Mouse (Mus musculus) CH12.LX (cell line): Measurements from ENCODE around the gene Ttyh2. TPM values are rescaled to one million over a fixed set of nuclear protein-coding genes. Genes with fewer than 3 reads are reported as not detected.

ENCODE experiments used
- DNase-seq: peaks from one replicate; pipeline ENCODE4 v3.0.0-alpha.2; 2013; ENCODE audit errors: extremely low read depth
- H3K27ac ChIP-seq: 2 replicates; pipeline ENCODE4 v1.5.1; 2012; ENCODE audit warnings: low read depth, mild to moderate bottlenecking, control low read depth, moderate library complexity; ENCODE audit not compliant: insufficient read depth
- H3K27me3 ChIP-seq: replicated peaks from 2 replicates; pipeline ENCODE3; 2012; ENCODE audit warnings: inconsistent platforms
- H3K36me3 ChIP-seq, 2 experiments: replicated peaks in 1 of 2; 2 replicates each; pipeline versions ENCODE3 to v1.6.1; 2012; ENCODE audit warnings: inconsistent platforms in 1 of 2, low read length in 1 of 2, mild to moderate bottlenecking in 1 of 2, mixed read lengths in 1 of 2, moderate library complexity in 1 of 2; ENCODE audit not compliant: control insufficient read depth in 1 of 2, insufficient read depth in 1 of 2
- H3K4me1 ChIP-seq, 2 experiments: 2 replicates each; pipeline ENCODE4 v1.6.1; 2012; ENCODE audit warnings: inconsistent platforms in 1 of 2, moderate library complexity in 1 of 2; ENCODE audit not compliant: insufficient read depth in 2 of 2, control insufficient read depth in 1 of 2
- H3K4me2 ChIP-seq: 2 replicates; pipeline ENCODE4 v1.6.1; 2012; ENCODE audit warnings: low read depth, mild to moderate bottlenecking, control low read depth; ENCODE audit not compliant: poor library complexity, insufficient read depth, severe bottlenecking
- H3K4me3 ChIP-seq, 3 experiments: fragments of 150-350 bp in 1 of 3; sonication (generic) in 1 of 3; replicated peaks in 1 of 3; 2 replicates each; pipeline versions ENCODE3 to v1.5.1; 2011 to 2012; ENCODE audit warnings: low read depth in 2 of 3, low read length in 2 of 3, mild to moderate bottlenecking in 2 of 3, moderate library complexity in 2 of 3, control low read depth in 1 of 3, improper control_type of control experiment in 1 of 3, inconsistent platforms in 1 of 3, mixed read lengths in 1 of 3; ENCODE audit not compliant: poor library complexity in 1 of 3
- H3K79me2 ChIP-seq: replicated peaks from 2 replicates; pipeline ENCODE4 v1.6.1; 2012; ENCODE audit warnings: mild to moderate bottlenecking, moderate library complexity; ENCODE audit not compliant: control insufficient read depth, poor library complexity, insufficient read depth, severe bottlenecking; ENCODE audit errors: extremely low read depth
- H3K9ac ChIP-seq: 2 replicates; pipeline ENCODE4 v1.6.1; 2012; ENCODE audit warnings: low read depth, mild to moderate bottlenecking, control low read depth, moderate library complexity; ENCODE audit not compliant: insufficient read depth
- H3K9me3 ChIP-seq: replicated peaks from 2 replicates; pipeline ENCODE3; 2012; ENCODE audit warnings: low read length, inconsistent platforms, mixed read lengths
- BHLHE40 ChIP-seq: IDR thresholded peaks from 2 replicates; pipeline ENCODE4 v1.6.1; 2011; ENCODE audit warnings: mild to moderate bottlenecking, low read depth, low read length, improper control_type of control experiment
- CHD1 ChIP-seq: IDR thresholded peaks from 2 replicates; pipeline ENCODE4 v1.6.1; 2012; ENCODE audit warnings: low read depth, low read length, improper control_type of control experiment, inconsistent platforms
- CHD2 ChIP-seq: IDR thresholded peaks from 2 replicates; pipeline ENCODE4 v1.6.1; 2011; ENCODE audit warnings: low read length, improper control_type of control experiment
- CTCF ChIP-seq, 2 experiments: IDR thresholded peaks in 1 of 2; conservative IDR thresholded peaks in 1 of 2; 2 replicates each; pipeline ENCODE4 v1.5.1; 2011 to 2012; ENCODE audit warnings: low read depth in 2 of 2, low read length in 2 of 2, improper control_type of control experiment in 1 of 2, inconsistent platforms in 1 of 2, mild to moderate bottlenecking in 1 of 2, moderate library complexity in 1 of 2
- E2F4 ChIP-seq: IDR thresholded peaks from 2 replicates; pipeline ENCODE4 v1.6.1; 2011; ENCODE audit warnings: low read depth, low read length, improper control_type of control experiment; ENCODE audit not compliant: insufficient replicate concordance
- ELF1 ChIP-seq: IDR thresholded peaks from 2 replicates; pipeline ENCODE4 v1.6.1; 2014; ENCODE audit warnings: low read depth, mild to moderate bottlenecking, inconsistent platforms, low read length, improper control_type of control experiment
- EP300 ChIP-seq: IDR thresholded peaks from 2 replicates; pipeline ENCODE4 v1.6.1; 2011; ENCODE audit warnings: low read length, improper control_type of control experiment
- ETS1 ChIP-seq: conservative IDR thresholded peaks from 2 replicates; pipeline ENCODE4 v1.6.1; 2012; ENCODE audit warnings: low read depth, mild to moderate bottlenecking, inconsistent platforms, low read length, improper control_type of control experiment, moderate library complexity
- GABPA ChIP-seq: IDR thresholded peaks from 2 replicates; pipeline ENCODE4 v1.6.1; 2012; ENCODE audit warnings: low read depth, low read length, improper control_type of control experiment, inconsistent platforms; ENCODE audit not compliant: insufficient replicate concordance
- HCFC1 ChIP-seq: IDR thresholded peaks from 2 replicates; pipeline ENCODE4 v1.6.1; 2012; ENCODE audit warnings: low read depth, mild to moderate bottlenecking, inconsistent platforms, low read length, improper control_type of control experiment
- IRF4 ChIP-seq: IDR thresholded peaks from 2 replicates; pipeline ENCODE4 v1.6.1; 2014; ENCODE audit warnings: low read depth, mild to moderate bottlenecking, inconsistent platforms, low read length, improper control_type of control experiment
- JUN ChIP-seq: IDR thresholded peaks from 2 replicates; pipeline ENCODE4 v1.6.1; 2011; ENCODE audit warnings: low read depth, mild to moderate bottlenecking, low read length, improper control_type of control experiment, moderate library complexity; ENCODE audit not compliant: insufficient read depth
- JUND ChIP-seq: conservative IDR thresholded peaks from 2 replicates; pipeline ENCODE4 v1.6.1; 2011; ENCODE audit warnings: low read depth, low read length, improper control_type of control experiment
- KAT2A ChIP-seq: IDR thresholded peaks from 2 replicates; pipeline ENCODE4 v1.6.1; 2012; ENCODE audit warnings: low read length, improper control_type of control experiment, inconsistent platforms; ENCODE audit not compliant: insufficient replicate concordance
- MAFK ChIP-seq: IDR thresholded peaks from 2 replicates; pipeline ENCODE4 v1.6.1; 2011; ENCODE audit warnings: low read length, improper control_type of control experiment; ENCODE audit not compliant: insufficient replicate concordance
- MAX ChIP-seq: IDR thresholded peaks from 2 replicates; pipeline ENCODE4 v1.6.1; 2011; ENCODE audit warnings: low read length, improper control_type of control experiment
- MAZ ChIP-seq: IDR thresholded peaks from 2 replicates; pipeline ENCODE4 v1.6.1; 2012; ENCODE audit warnings: low read depth, mild to moderate bottlenecking, inconsistent platforms, low read length, improper control_type of control experiment, moderate library complexity
- MEF2A ChIP-seq: IDR thresholded peaks from 2 replicates; pipeline ENCODE4 v1.6.1; 2014; ENCODE audit warnings: low read depth, mild to moderate bottlenecking, inconsistent platforms, low read length, improper control_type of control experiment, borderline replicate concordance
- MXI1 ChIP-seq: IDR thresholded peaks from 2 replicates; pipeline ENCODE4 v1.6.1; 2011; ENCODE audit warnings: mild to moderate bottlenecking, low read depth, low read length, improper control_type of control experiment
- MYC ChIP-seq: IDR thresholded peaks from 2 replicates; pipeline ENCODE4 v1.6.1; 2011; ENCODE audit warnings: low read depth, mild to moderate bottlenecking, improper control_type of control experiment, low read length
- NELFE ChIP-seq: IDR thresholded peaks from 2 replicates; pipeline ENCODE4 v1.6.1; 2011; ENCODE audit warnings: low read depth, low read length, improper control_type of control experiment
- NRF1 ChIP-seq: IDR thresholded peaks from 2 replicates; pipeline ENCODE4 v1.6.1; 2014; ENCODE audit warnings: low read depth, mild to moderate bottlenecking, inconsistent platforms, low read length, improper control_type of control experiment, moderate library complexity
- PAX5 ChIP-seq: IDR thresholded peaks from 2 replicates; pipeline ENCODE4 v1.6.1; 2012; ENCODE audit warnings: low read length, inconsistent platforms, mixed read lengths
- POLR2A ChIP-seq: IDR thresholded peaks from 2 replicates; pipeline ENCODE4 v1.6.1; 2011; ENCODE audit warnings: low read depth, mild to moderate bottlenecking, improper control_type of control experiment, low read length
- POLR2AphosphoS2 ChIP-seq: IDR thresholded peaks from 2 replicates; pipeline ENCODE4 v1.6.1; 2011; ENCODE audit warnings: low read depth, low read length, improper control_type of control experiment
- RAD21 ChIP-seq: IDR thresholded peaks from 2 replicates; pipeline ENCODE4 v1.6.1; 2011; ENCODE audit warnings: low read depth, mild to moderate bottlenecking, low read length, improper control_type of control experiment, moderate library complexity
- RCOR1 ChIP-seq: conservative IDR thresholded peaks from 2 replicates; pipeline ENCODE4 v1.6.1; 2012; ENCODE audit warnings: low read depth, mild to moderate bottlenecking, inconsistent platforms, low read length, improper control_type of control experiment
- SIN3A ChIP-seq: IDR thresholded peaks from 2 replicates; pipeline ENCODE4 v1.6.1; 2012; ENCODE audit warnings: low read length, improper control_type of control experiment, inconsistent platforms
- SMC3 ChIP-seq: IDR thresholded peaks from 2 replicates; pipeline ENCODE4 v1.6.1; 2011; ENCODE audit warnings: low read depth, low read length, improper control_type of control experiment
- TBP ChIP-seq: conservative IDR thresholded peaks from 2 replicates; pipeline ENCODE4 v1.6.1; 2011; ENCODE audit warnings: low read depth, low read length, improper control_type of control experiment
- TCF12 ChIP-seq: IDR thresholded peaks from 2 replicates; pipeline ENCODE4 v1.6.1; 2014; ENCODE audit warnings: low read depth, mild to moderate bottlenecking, inconsistent platforms, low read length, improper control_type of control experiment
- UBTF ChIP-seq: IDR thresholded peaks from 2 replicates; pipeline ENCODE4 v1.6.1; 2012; ENCODE audit warnings: low read depth, mild to moderate bottlenecking, inconsistent platforms, low read length, improper control_type of control experiment, moderate library complexity
- USF1 ChIP-seq: IDR thresholded peaks from 2 replicates; pipeline ENCODE4 v1.6.1; 2014; ENCODE audit warnings: low read depth, mild to moderate bottlenecking, inconsistent platforms, low read length, improper control_type of control experiment
- USF2 ChIP-seq: conservative IDR thresholded peaks from 2 replicates; pipeline ENCODE4 v1.6.1; 2011; ENCODE audit warnings: low read depth, low read length, improper control_type of control experiment
- ZC3H11A ChIP-seq: IDR thresholded peaks from 2 replicates; pipeline ENCODE4 v1.6.1; 2012; ENCODE audit warnings: low read depth, mild to moderate bottlenecking, inconsistent platforms, low read length, improper control_type of control experiment
- ZKSCAN1 ChIP-seq: IDR thresholded peaks from 2 replicates; pipeline ENCODE4 v1.6.1; 2012; ENCODE audit warnings: low read depth, inconsistent platforms, low read length, improper control_type of control experiment, borderline replicate concordance
- ZMIZ1 ChIP-seq: IDR thresholded peaks from 2 replicates; pipeline ENCODE4 v1.6.1; 2012; ENCODE audit warnings: low read depth, mild to moderate bottlenecking, inconsistent platforms, low read length, improper control_type of control experiment
- ZNF384 ChIP-seq: IDR thresholded peaks from 2 replicates; pipeline ENCODE4 v1.6.1; 2012; ENCODE audit warnings: low read depth, low read length, improper control_type of control experiment, inconsistent platforms
- dilution Hi-C: fragments of 300-500 bp; cut with MboI; formaldehyde crosslinking; loops from 2 replicates; pipeline ENCODE4 v1.14.3; 2020; ENCODE audit warnings: low sequenced_read_pairs; ENCODE audit not compliant: extremely low pct_unique_long_range_greater_than_20kb, extremely low pct_ligation_motif_present
- in situ Hi-C: fragments of 300-500 bp; cut with MboI; formaldehyde crosslinking; loops from 3 replicates; pipeline ENCODE4 v1.14.3; 2019; ENCODE audit warnings: low sequenced_read_pairs, low pct_ligation_motif_present, low pct_unique_long_range_greater_than_20kb, mixed read lengths
- polyA plus RNA-seq: library from polyadenylated mRNA; unstranded; fragments of >175 nt; gene quantifications from 2 replicates; pipeline ENCODE4 v1.2.1, GENCODE M21; 2012; ENCODE audit warnings: low read depth; ENCODE audit not compliant: insufficient read length
- total RNA-seq, 2 experiments: library from RNA; depleted of rRNA; stranded (reverse); fragments of 300-350 nt in 1 of 2; fragments of >200 nt in 1 of 2; gene quantifications; 2 replicates each; pipeline ENCODE4 v1.2.3; 2012 to 2014

Gene Ttyh2
- 1.4 TPM in 2 replicates for total RNA-seq (2012; rRNA removed)
- total RNA-seq (2014; rRNA removed), result 0.82 and 1.2 TPM in 2 replicates
- polyA plus RNA-seq, result 2.4 TPM in 2 replicates

DNA sequence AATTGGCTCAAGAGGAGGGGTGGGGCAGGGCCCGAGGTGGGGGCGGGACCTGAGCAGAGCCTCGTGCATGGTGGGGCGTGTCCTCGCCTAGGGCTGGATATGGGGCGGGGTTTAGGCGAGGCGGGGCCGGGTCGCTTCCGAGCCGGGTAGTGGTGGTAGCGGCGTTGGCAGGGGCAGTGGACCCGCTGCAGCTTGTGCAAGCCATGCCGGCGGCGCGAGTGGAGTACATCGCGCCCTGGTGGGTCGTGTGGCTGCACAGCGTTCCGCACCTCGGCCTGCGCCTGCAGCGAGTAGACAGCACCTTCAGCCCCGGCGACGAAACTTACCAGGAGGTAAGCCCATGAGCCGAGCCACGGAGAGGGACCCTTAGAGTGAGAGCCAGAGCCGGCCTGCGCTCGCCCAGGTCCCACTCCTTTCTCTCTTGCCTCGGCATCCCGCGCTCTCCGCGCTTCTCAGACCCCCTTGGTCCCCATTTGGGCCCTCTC lies at the start of gene Ttyh2:
Gene Ttyh2, plus strand, starts transcription at position 91 of the 485 bp plus-strand sequence.
- DNase-seq, result peak; percentile 82
- H3K9me3 ChIP-seq, result no peaks in the 10 kb centered on the region
- H3K79me2 ChIP-seq, result peaks cover 12% of the 10 kb centered on the region
- H3K9ac ChIP-seq, result 0 out of 2 replicates have a peak within 1 kb of the TSS, but pooled peaks have one; percentile 0
- dilution Hi-C loops (no loop called here), in situ Hi-C loops (no loop called here)
- H3K27me3 ChIP-seq, result no peaks in the 10 kb centered on the region
- H3K4me3 ChIP-seq, result peak within 1 kb of the TSS; percentile 44 to 59 (median 54)
- peak within 1 kb of the TSS; percentile 38 for H3K4me2 ChIP-seq
- peaks cover 12 to 60% of the 10 kb centered on the region in 2 experiments for H3K4me1 ChIP-seq
- peaks cover 36 to 54% of the 10 kb centered on the region in 2 experiments for H3K36me3 ChIP-seq
- no peak for TF ChIP-seq CHD1
- no peak for TF ChIP-seq ZNF384
- peak; percentile 45; the same call in 1 of the 2 replicates for TF ChIP-seq MAX
- TF ChIP-seq USF2, result no peak
- TF ChIP-seq CHD2, result no peak
- TF ChIP-seq JUN, result no peak
- TF ChIP-seq ZMIZ1, result 0 out of 2 replicates have a peak, but pooled peaks have one; percentile 43
- no peak for TF ChIP-seq RAD21
- TF ChIP-seq ELF1, result no peak
- no peak for TF ChIP-seq ZKSCAN1
- no peak for TF ChIP-seq USF1
- TF ChIP-seq MYC, result no peak
- TF ChIP-seq ETS1, result no peak
- no peak for TF ChIP-seq MEF2A
- no peak for TF ChIP-seq GABPA
- no peak for TF ChIP-seq PAX5
- no peak for TF ChIP-seq EP300
- peak; percentile 49; the same call in 1 of the 2 replicates for TF ChIP-seq TCF12
- TF ChIP-seq E2F4, result no peak
- TF ChIP-seq MAZ, result 0 out of 2 replicates have a peak, but pooled peaks have one; percentile 30
- no peak for TF ChIP-seq SMC3
- no peak for TF ChIP-seq POLR2AphosphoS2
- TF ChIP-seq POLR2A, result peak; percentile 26; the same call in 1 of the 2 replicates
- TF ChIP-seq KAT2A, result no peak
- 0 out of 2 replicates have a peak, but pooled peaks have one; percentile 54 for TF ChIP-seq SIN3A
- TF ChIP-seq IRF4, result no peak
- TF ChIP-seq NELFE, result no peak
- no peak for TF ChIP-seq RCOR1
- TF ChIP-seq TBP, result no peak
- TF ChIP-seq BHLHE40, result peak; percentile 30; the same call in 1 of the 2 replicates
- peak; percentile 61; the same call in 1 of the 2 replicates for TF ChIP-seq MXI1
- no peak for TF ChIP-seq MAFK
- no peak for TF ChIP-seq NRF1
- no peak for TF ChIP-seq CTCF (conservative IDR thresholded peaks at IDR 0.05 in 1 of 2, IDR thresholded peaks at IDR 0.05 in 1 of 2; ENCODE audit: low read depth in 2 of 2, low read length in 2 of 2)
- TF ChIP-seq ZC3H11A, result no peak
- TF ChIP-seq JUND, result no peak
- TF ChIP-seq HCFC1, result no peak
- no peak for TF ChIP-seq UBTF
- H3K27ac ChIP-seq, result no peak within 1 kb of the TSS
